Mouse (Mus musculus): ENCODE measurements at regions not wholly inside any gene's neighbourhood (a gene's known extent, or its start where the extent isn't known, plus 50 kb on each side); places are given as distances from the start of the nearest gene placed in this dataset.

GRCm38 (mm10) chr11:19356151-19356550, 337.4 kb upstream of the Meis1 start:
- no peak for DNase-seq

- no peak for DNase-seq
These were observed 350.4 kb upstream of the Meis1 start for GRCm38 (mm10) chr11:19369152-19369551.

GRCm38 (mm10) chr11:19373476-19373875, 354.7 kb upstream of the Meis1 start:
- no peak for DNase-seq

GRCm38 (mm10) chr11:19380935-19381334, 362.1 kb upstream of the Meis1 start:
- no peak for DNase-seq

GRCm38 (mm10) chr11:19389136-19389535, 370.4 kb upstream of the Meis1 start:
- DNase-seq: no peak

GRCm38 (mm10) chr11:19392190-19392589, 373.4 kb upstream of the Meis1 start:
- no peak for DNase-seq

- no peak for DNase-seq
These were observed 375.6 kb upstream of the Meis1 start for GRCm38 (mm10) chr11:19394372-19394771.

- no peak for DNase-seq
These were observed 381.6 kb upstream of the Meis1 start for GRCm38 (mm10) chr11:19400396-19400795.

GRCm38 (mm10) chr11:19420143-19420542, 401.4 kb upstream of the Meis1 start:
- no peak for DNase-seq

GRCm38 (mm10) chr11:19423268-19423667, 404.5 kb upstream of the Meis1 start:
- DNase-seq: no peak

GRCm38 (mm10) chr11:19423841-19424815, 405.3 kb upstream of the Meis1 start:
- peak; percentile 7 for DNase-seq

GRCm38 (mm10) chr11:19427559-19427958, 408.8 kb upstream of the Meis1 start:
- DNase-seq: no peak

- DNase-seq: no peak
These were observed 415.2 kb upstream of the Meis1 start for GRCm38 (mm10) chr11:19433680-19434619.

- no peak for DNase-seq
These were observed 419.6 kb upstream of the Meis1 start for GRCm38 (mm10) chr11:19438385-19438784.

- DNase-seq: no peak
These were observed 423.2 kb upstream of the Meis1 start for GRCm38 (mm10) chr11:19441936-19442335.

- DNase-seq: no peak
These were observed 436.9 kb upstream of the Meis1 start for GRCm38 (mm10) chr11:19455391-19456290.

- no peak for DNase-seq
These were observed 437.8 kb upstream of the Meis1 start for GRCm38 (mm10) chr11:19456577-19456976.

- no peak for DNase-seq
These were observed 445.1 kb upstream of the Meis1 start for GRCm38 (mm10) chr11:19463730-19464358.

GRCm38 (mm10) chr11:19468373-19468772, 449.6 kb upstream of the Meis1 start:
- no peak for DNase-seq

- no peak for DNase-seq
These were observed 450.0 kb upstream of the Meis1 start for GRCm38 (mm10) chr11:19468803-19469202.

GRCm38 (mm10) chr11:19470648-19471341, 452.0 kb upstream of the Meis1 start:
- DNase-seq: no peak
